Mouse (Mus musculus) cerebellum, adult 11 months (tissue): ENCODE data around the gene Adgrv1.

Experiments
- DNase-seq: peaks from one replicate; pipeline ENCODE4 v3.0.0; 2022

The Adgrv1 gene

GRCm38 (mm10) chr13:81610349-81610748 lies 22.6 kb downstream of the Adgrv1 start:
- no peak for DNase-seq

- no peak for DNase-seq
Measured at GRCm38 (mm10) chr13:81606991-81607390, 26.0 kb downstream of the Adgrv1 start.

DNA sequence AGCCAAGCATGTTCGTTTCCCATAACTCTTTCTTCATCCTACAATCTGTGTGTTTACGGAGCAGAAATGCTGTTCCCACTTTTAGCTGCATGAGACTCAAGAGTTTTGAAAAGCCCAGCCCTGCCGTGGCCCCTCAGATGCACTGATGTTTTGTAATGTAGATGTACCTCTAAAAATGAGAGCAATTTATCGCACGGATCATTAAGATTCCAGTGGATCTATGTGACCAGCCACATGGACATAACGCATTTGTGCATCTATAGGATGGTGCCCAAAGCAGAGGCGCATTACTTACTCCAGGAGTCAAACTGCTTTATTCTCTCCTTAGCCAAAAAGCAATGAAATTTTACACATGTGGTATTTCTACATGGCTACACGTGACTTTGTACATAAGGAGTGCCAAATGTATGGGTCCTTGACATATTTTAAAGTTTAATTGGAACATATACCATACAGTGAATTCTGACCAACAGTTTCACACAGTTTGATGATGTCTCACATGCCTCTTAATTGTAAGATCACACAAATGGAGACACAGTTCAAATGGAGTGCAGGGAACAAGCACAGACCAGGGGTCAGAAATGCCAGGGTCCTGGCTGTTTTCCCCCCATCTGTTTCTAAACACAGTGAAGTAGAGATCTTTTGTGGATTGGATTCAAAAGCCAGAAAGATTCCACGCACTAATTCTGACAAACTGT lies 35.9 kb downstream of the Adgrv1 start:
- DNase-seq = no peak

GRCm38 (mm10) chr13:81578692-81579091 lies 54.3 kb downstream of the Adgrv1 start:
- no peak for DNase-seq

- DNase-seq = no peak
Measured at GRCm38 (mm10) chr13:81570241-81570821, 62.6 kb downstream of the Adgrv1 start.

- DNase-seq = no peak
Measured at GRCm38 (mm10) chr13:81550024-81550423, 82.9 kb downstream of the Adgrv1 start.

DNA sequence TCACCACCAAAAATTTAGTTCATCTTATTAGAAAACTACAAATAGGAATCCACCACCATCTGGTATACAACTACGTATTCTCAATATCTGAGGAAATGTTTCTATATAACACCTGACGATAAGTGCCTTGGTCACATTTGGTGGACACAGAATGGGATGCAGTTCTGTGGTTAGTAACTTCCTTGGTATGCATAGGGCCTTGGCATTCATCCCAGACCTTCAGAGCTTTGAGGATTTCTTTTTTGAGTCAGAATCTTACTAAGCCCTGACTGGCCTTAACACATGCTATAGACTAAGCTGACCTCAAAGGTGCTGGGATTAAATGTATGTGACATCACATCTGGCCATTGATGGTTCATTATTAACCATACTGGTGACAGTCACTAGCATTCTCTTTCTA lies 98.0 kb downstream of the Adgrv1 start:
- DNase-seq = no peak

- DNase-seq = no peak
Measured at GRCm38 (mm10) chr13:81526687-81527086, 106.3 kb downstream of the Adgrv1 start.

DNA sequence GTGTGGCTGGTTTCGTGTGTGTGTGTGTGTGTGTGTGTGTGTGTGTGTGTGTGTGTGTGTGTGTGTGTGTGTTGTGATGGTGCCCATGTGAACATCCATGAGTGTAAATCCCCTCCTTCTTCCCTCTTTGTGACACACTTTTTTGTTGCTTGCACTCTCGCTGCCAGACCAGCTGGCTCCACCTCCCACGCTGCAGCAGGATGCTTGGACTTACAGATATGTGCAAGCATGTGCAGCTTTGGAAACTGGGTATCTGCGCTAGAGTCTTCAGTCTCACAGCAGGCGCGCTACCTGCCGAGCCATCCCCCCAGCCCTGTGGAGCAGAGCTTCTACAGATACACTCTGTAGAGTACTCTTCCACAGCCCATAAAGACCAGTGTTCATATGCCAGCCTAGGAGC lies 122.8 kb downstream of the Adgrv1 start:
- DNase-seq = no peak

DNA sequence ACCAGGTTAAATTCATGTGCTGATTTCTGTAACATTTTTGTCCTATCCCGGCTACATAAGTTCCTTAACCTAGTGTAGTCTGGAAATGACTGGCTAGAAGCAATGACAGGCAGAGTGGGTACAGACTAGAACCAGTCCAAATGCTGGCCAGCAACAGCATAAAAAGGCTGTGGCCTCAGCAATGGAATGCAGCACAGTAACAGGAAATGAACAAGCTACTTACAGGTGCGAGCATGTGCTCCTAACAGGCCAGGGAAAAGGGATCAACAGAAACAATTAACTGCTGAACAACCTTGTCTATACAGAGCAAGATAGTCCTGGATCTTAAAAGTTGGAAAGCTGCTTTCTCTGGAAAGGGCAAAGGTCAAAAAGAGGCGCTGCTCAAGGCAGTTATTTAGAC lies 135.9 kb downstream of the Adgrv1 start:
- DNase-seq = no peak

GRCm38 (mm10) chr13:81491971-81492370 lies 141.0 kb downstream of the Adgrv1 start:
- DNase-seq = no peak

DNA sequence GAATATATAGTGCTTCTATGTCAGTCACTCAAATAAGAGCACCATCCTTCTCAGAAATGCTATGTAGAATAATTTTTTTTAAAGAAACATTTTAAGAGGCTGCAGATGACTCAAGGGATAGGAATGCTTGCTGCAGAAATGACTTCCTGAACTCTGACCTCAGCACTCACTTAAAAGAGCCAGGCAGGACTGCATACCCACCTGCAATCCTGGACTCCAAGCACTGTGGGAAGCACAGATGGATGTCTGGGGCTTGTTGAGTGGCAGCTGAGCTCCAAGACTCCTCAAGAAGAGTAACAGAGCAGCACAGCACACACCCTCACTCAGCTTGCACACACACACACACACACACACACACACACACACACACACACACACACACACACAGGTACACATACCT lies 146.0 kb downstream of the Adgrv1 start:
- no peak for DNase-seq

DNA sequence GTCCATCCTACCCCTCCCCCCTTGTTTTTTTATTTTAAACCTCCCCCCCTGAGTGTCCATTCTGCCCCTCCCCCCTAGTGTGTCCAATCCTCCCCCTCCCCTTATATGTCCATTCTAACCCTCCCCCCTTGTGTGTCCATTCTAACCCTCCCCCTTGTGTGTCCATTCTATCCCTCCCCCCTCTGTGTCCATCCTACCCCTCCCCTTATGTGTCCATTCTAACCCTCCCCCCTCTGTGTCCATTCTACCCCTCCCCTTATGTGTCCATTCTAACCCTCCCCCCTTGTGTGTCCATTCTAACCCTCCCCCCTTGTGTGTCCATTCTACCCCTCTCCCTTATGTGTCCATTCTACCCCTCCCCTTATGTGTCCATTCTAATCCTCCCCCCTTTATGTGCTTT lies 159.2 kb downstream of the Adgrv1 start:
- DNase-seq = no peak

GRCm38 (mm10) chr13:81466661-81467060 lies 166.3 kb downstream of the Adgrv1 start:
- DNase-seq = no peak

GRCm38 (mm10) chr13:81465794-81466193 lies 167.2 kb downstream of the Adgrv1 start:
- DNase-seq = no peak

GRCm38 (mm10) chr13:81449630-81450029 lies 183.3 kb downstream of the Adgrv1 start:
- no peak for DNase-seq

- no peak for DNase-seq
Measured at GRCm38 (mm10) chr13:81449198-81449597, 183.8 kb downstream of the Adgrv1 start.

DNA sequence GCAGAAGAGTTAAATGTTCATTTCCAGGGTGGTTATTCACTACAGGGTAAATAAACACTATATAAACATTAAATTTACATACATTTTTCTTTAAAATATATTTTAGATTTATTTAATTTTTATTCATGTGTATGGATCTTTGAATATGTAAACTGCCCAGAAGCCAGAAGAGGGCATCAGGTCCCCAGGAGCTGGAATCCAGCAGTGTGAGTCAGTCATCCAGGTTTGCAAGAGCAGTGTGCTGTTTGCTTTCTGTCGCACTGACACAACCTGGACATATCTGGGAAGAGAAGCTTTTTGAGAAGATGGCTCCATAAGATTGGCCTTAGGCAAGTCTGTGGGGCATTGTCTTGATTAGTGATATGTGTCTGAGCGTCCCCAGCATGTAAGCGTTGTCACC lies 191.5 kb downstream of the Adgrv1 start:
- DNase-seq = no peak

DNA sequence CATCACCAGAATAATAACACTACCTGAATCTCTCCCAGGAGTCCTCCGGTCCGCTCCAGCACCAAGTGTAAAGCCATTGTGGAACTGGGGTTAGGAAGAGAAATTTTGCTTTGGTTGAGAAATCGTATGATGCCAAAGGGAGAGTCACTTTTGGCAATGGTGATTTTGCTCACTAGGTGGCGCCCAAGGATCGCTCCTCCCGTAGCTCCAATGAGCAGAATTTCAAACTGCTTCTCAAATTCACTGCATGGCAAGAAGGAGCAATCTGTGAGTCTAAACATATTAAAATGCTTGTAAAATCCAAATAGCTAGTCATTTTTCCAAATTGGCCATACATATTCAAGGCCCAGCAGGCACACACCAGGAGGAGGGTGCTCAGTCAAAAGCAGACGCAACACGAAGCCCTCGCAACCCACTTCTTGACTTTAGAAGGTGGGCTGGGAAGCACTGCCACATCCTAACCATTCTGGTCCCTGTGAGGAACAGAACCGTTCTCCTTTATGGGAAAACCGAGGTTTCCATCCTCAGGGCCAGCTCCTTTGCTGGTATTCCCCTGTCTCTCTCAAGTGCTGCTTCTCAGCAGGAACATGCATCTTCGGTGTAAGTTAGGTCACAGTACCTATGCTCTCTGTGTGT lies 193.4 kb downstream of the Adgrv1 start:
- peak; percentile 58 for DNase-seq

DNA sequence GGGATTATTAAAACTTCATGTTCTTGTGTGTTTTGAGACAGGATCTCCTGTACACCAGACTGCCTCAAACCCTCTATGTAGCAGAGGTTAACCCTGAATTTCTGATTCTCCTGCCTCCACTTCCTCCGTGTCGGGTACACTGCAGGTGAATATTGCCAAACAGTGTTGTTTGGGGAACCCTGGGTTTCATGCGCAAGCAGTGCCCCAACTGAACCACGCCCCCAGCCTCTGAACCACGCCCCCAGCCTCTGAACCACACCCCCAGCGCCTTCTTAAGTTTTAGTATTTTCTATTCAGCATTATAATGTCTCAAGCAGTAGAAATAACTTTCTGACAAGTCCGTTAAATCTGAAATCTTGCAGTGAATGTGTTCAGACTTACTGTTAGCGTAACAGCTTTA lies 195.9 kb downstream of the Adgrv1 start:
- DNase-seq = no peak

- peak; percentile 27 for DNase-seq
Measured at GRCm38 (mm10) chr13:81426896-81427755, 205.8 kb downstream of the Adgrv1 start.

GRCm38 (mm10) chr13:81425111-81425510 lies 207.8 kb downstream of the Adgrv1 start:
- DNase-seq = no peak

GRCm38 (mm10) chr13:81424002-81424401 lies 209.0 kb downstream of the Adgrv1 start:
- DNase-seq = no peak
